In the genomic region with DNA sequence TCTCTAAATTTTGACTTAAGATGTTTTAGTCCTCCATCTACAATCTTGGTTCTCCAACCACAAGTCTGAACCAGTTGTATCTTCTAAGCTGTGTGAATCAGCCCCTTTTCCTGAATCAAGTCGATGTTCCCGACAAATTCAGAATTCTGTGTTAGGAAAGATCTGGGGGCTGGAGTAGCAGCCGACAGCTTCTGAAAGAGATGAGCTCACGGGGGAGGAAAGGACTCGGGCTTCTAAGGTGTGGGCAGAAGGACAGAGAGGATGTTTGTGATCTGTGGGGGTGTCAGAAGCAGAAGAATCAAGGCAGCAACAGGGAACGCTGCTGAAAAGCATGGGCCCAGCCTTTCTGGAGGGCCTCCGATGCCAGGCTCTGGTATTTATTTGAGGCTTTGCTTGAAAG, we compare ENCODE assay signal across 35 mouse cellular contexts. TPM values are rescaled to one million over a fixed set of nuclear protein-coding genes. Genes with fewer than 3 reads are reported as not detected.
A peak's percentile ranks its signal among the peaks of the same experiment; 100 is the strongest.
DNase-seq lines count a peak whose midpoint lies in the region; ATAC-seq lines count a peak whose summit lies in the region.
"Had no signal": no experiment of that assay in that cellular context is flagged by ENCODE, and none has a peak within 500 bp of the region (broad histone marks: within the 10 kb centered on the region; RNA-seq: fewer than 3 reads in every experiment).

No protein-coding gene starts in this region.

- no peaks in the 10 kb centered on the region for H3K9me3 ChIP-seq in midbrain, embryonic 11.5 days (ENCODE audit: control insufficient read depth, low read length)
- H3K9me3 ChIP-seq: forebrain, embryonic 12.5 days; hindbrain, embryonic 12.5 days; intestine, embryonic 15.5 days; limb, embryonic 12.5 days; liver, embryonic 15.5 days; midbrain, embryonic 10.5 days had no signal

- H3K4me3 ChIP-seq in midbrain, embryonic 11.5 days (ENCODE audit: low read depth, low read length): no peak overlapping the region
- H3K4me3 ChIP-seq: erythroblast, embryonic 14.5 days; forebrain, embryonic 12.5 days; gastrocnemius, adult 2 months; hindbrain, embryonic 12.5 days; intestine, embryonic 15.5 days; limb, embryonic 12.5 days; liver, embryonic 15.5 days; midbrain, embryonic 10.5 days had no signal

- intact Hi-C loops in left cerebral cortex, postnatal 14 days (cut with DNase I): no loop called here

- peaks cover 11% of the 10 kb centered on the region for H3K4me1 ChIP-seq in midbrain, embryonic 11.5 days (ENCODE audit: control insufficient read depth, insufficient read depth, low read length)
- H3K4me1 ChIP-seq: intestine, embryonic 15.5 days; limb, embryonic 12.5 days; liver, embryonic 15.5 days had no signal

- peak; percentile 93 for ATAC-seq in frontal cortex, adult (ENCODE audit: low TSS enrichment)
- no peak for ATAC-seq in midbrain, embryonic 11.5 days (ENCODE audit: low FRiP score)
- ATAC-seq: activated CD4-positive, CD25-positive, alpha-beta regulatory T cell, adult 4 months; forebrain, postnatal 0 days; hindbrain, postnatal 0 days; intestine, embryonic 15.5 days; midbrain, embryonic 16.5 days had no signal

- 0 out of 2 replicates have a peak, but pooled peaks cover 5% of the 10 kb centered on the region for H3K36me3 ChIP-seq in midbrain, embryonic 11.5 days (ENCODE audit: control insufficient read depth, insufficient read depth, low read length)
- H3K36me3 ChIP-seq: intestine, embryonic 15.5 days; liver, embryonic 15.5 days had no signal

- peaks cover 8% of the 10 kb centered on the region; the same call in 1 of the 2 replicates for H3K27me3 ChIP-seq in midbrain, embryonic 11.5 days (ENCODE audit: control insufficient read depth, insufficient read depth, low read length)
- H3K27me3 ChIP-seq: CH12.LX; forebrain, embryonic 12.5 days; hindbrain, embryonic 12.5 days; intestine, embryonic 15.5 days; limb, embryonic 12.5 days; liver, embryonic 15.5 days had no signal

- no peak for DNase-seq in frontal cortex, postnatal 10 days (ENCODE audit: low spot score in 2 of 2)
- peak; percentile 53 to 74 for DNase-seq in right cerebral cortex, adult 2 months (ENCODE audit: low spot score in 2 of 2)
- no peak for DNase-seq in right cerebral cortex, postnatal 14 days
- DNase-seq in left cerebral cortex, postnatal 14 days (ENCODE audit: low spot score in 2 of 2): peak; percentile 52 to 59
- peak; percentile 86 for DNase-seq in telencephalon, adult 2 months (ENCODE audit: low read depth, low spot score)
- DNase-seq in adipocyte (ENCODE audit: low spot score): no peak
- DNase-seq in midbrain, embryonic 11.5 days (ENCODE audit: low spot score, missing footprints): no peak
- DNase-seq: adrenal gland, adult 8-10 months; cerebellum, adult 11 months; cerebellum, adult 9-11 months; forebrain, postnatal 0 days; gastrocnemius, adult 2 months; gastrocnemius, postnatal 36 days; heart, adult 18-20 months; heart, postnatal 36 days; kidney, adult 2 months; kidney, postnatal 36 days; layer of hippocampus, postnatal 36 days; lung, embryonic 14.5 days; lung, postnatal 14 days; thymus, postnatal 36 days had no signal

- no peak overlapping the region for H3K4me2 ChIP-seq in midbrain, embryonic 11.5 days
- H3K4me2 ChIP-seq: forebrain, embryonic 12.5 days; heart, embryonic 11.5 days; hindbrain, embryonic 12.5 days; intestine, embryonic 15.5 days; limb, embryonic 12.5 days; liver, embryonic 15.5 days; lung, embryonic 14.5 days had no signal

- WGBS in midbrain, embryonic 11.5 days: 93% methylated on average over 7 of the region's 7 CpGs

- no peak overlapping the region for H3K27ac ChIP-seq in midbrain, embryonic 11.5 days (ENCODE audit: low read depth, low read length)
- H3K27ac ChIP-seq: forebrain, embryonic 12.5 days; gastrocnemius, adult 2 months; hindbrain, embryonic 12.5 days; hindbrain, postnatal 0 days; intestine, embryonic 15.5 days; limb, embryonic 12.5 days; liver, embryonic 15.5 days; midbrain, embryonic 10.5 days had no signal

- H3K9ac ChIP-seq in midbrain, embryonic 11.5 days (ENCODE audit: low read length): no peak overlapping the region
- H3K9ac ChIP-seq: forebrain, embryonic 12.5 days; forebrain, postnatal 0 days; hindbrain, embryonic 12.5 days; intestine, embryonic 15.5 days; limb, embryonic 12.5 days; liver, embryonic 15.5 days; lung, embryonic 14.5 days had no signal

RNA-seq across cellular contexts. Expression of gene Kcnk13, which starts 36.0 kb away (rescaled TPM):
- 1 to 10 TPM; 4.8 to 6.4 TPM for total RNA-seq in left cerebral cortex, postnatal 14 days (2021)
- polyA plus RNA-seq in midbrain, embryonic 11.5 days (2014; fragmentation: Nextera tagmentation; extraction: Ambion mirVana): 0.15 and 0.18 TPM in 2 replicates
- polyA plus RNA-seq: activated CD4-positive, CD25-positive, alpha-beta regulatory T cell, adult 4 months; C2C12; erythroblast, embryonic 14.5 days had no signal

RNA-seq across cellular contexts. Expression of gene Tdp1, which starts 44.0 kb away (rescaled TPM):
- 10 to 100 TPM; 26.5 to 30.0 TPM for total RNA-seq in left cerebral cortex, postnatal 14 days (2021)
- polyA plus RNA-seq in midbrain, embryonic 11.5 days (2014; fragmentation: Nextera tagmentation; extraction: Ambion mirVana): 78.3 and 81.9 TPM in 2 replicates

RNA-seq across cellular contexts. Expression of gene Efcab11, which starts 44.1 kb away (rescaled TPM):
- under 1 TPM; 0.29 to 0.61 TPM for total RNA-seq in left cerebral cortex, postnatal 14 days (2021)
- polyA plus RNA-seq in midbrain, embryonic 11.5 days (2014; fragmentation: Nextera tagmentation; extraction: Ambion mirVana): 23.8 and 24.6 TPM in 2 replicates
- total RNA-seq: gastrocnemius, adult 2 months; gastrocnemius, postnatal 36 days; heart, adult 18-20 months; heart, postnatal 36 days had no signal

Comparison
In these comparisons a context has a peak if more than half of its experiments do, and no peak if none do; other contexts are left out.
1. DNase-seq: peak in right cerebral cortex, adult 2 months (2 of 2), left cerebral cortex, postnatal 14 days (2 of 2) and telencephalon, adult 2 months (single experiment); none in frontal cortex, postnatal 10 days (0 of 2), right cerebral cortex, postnatal 14 days (single experiment), adipocyte (single experiment) and midbrain, embryonic 11.5 days (single experiment).